Mouse (Mus musculus) cerebellum, adult 9-11 months (tissue): ENCODE results near the gene Ubash3b.

Experiments
- DNase-seq: peaks from one replicate; pipeline ENCODE4 v3.0.0; 2022

The Ubash3b gene

GRCm38 (mm10) chr9:41087831-41088383 is 73.6 kb downstream of the Ubash3b start:
- no peak for DNase-seq

DNA sequence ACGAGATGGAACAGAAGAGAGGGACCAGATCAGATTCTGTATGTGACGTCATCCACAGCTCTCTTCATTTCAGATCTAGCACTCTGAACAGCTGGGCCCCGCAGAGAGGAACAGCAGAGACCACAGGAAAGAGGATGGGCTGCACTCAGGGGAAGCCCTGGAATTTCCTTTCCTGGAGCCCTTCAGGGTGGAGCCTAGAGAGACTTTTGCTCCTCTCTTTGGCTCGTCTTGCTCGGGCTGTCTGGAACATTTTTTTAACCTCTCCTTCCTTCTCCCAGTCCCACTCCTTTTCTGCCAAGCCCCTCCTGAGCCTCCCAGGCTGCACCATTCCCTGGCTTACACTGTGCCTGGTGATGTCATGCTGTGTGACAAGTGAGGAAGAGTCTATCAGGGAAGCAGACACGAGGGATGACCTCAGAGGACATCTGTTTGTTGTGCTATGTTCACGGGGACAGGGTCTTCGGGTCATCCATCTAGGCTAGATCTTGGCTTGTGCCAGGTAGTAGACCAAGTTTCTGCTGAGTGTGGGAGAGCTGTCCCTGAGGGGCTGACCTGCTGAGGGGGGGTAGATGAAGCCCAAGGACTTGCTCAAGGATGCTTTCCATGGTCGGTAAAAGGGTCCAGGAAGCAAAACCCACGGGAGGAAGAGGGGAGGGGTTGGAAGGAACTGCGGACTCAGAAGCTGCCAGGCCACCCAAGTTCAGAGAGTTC is 77.2 kb downstream of the Ubash3b start:
- no peak for DNase-seq

DNA sequence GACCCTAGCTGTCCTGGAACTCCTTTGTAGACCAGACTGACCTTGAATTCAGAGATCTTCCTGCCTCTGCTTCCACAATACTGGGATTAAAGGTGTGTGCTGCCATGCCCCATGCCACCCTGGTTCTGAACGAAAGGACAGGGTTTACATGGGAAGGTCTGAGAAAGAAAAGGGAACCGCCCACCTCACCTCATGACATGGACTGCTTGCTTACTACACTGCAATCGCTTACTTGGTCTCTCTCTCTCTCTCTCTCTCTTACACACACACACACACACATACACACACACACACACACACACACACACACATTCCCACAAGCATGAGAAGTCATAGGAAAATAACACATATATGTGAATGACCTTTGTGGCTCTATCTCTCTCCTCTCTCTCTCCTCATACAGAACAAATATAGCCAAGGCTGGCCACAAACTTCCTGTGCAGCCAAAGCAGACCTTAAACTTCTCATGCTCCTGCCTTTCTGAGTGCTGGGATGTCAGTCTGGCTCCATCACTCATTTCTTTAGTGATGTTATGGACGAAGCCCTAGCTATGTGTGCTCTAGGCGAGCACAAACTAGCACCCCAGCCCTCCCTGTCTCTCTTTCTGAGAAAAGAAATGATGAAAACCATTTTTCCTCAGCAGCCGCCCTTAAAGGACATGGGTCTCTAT is 78.0 kb downstream of the Ubash3b start:
- no peak for DNase-seq

DNA sequence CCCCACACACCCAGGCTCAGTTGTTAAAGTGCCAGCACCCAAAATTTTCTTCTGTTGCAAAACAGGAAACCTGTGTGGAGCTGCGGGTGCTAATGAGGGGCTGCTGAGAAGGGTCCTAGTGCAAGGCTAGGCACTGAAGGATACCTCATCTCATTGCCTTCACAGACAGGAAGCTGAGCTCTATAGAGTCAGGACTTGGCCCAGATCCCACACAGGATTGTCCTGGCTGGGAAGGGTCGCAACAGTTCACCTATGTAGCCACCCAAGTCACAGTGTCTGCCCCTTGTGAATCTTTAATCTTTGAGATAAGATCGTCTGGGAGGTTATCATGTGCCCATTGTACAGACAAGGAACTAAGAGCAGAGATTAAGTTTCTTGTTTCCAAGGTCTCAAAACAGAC is 78.6 kb downstream of the Ubash3b start:
- DNase-seq: no peak

- peak; percentile 72 for DNase-seq
Observed at GRCm38 (mm10) chr9:41080877-41081276, 80.6 kb downstream of the Ubash3b start.

GRCm38 (mm10) chr9:41079428-41080155 is 81.9 kb downstream of the Ubash3b start:
- DNase-seq: no peak

GRCm38 (mm10) chr9:41078198-41078597 is 83.3 kb downstream of the Ubash3b start:
- no peak for DNase-seq

DNA sequence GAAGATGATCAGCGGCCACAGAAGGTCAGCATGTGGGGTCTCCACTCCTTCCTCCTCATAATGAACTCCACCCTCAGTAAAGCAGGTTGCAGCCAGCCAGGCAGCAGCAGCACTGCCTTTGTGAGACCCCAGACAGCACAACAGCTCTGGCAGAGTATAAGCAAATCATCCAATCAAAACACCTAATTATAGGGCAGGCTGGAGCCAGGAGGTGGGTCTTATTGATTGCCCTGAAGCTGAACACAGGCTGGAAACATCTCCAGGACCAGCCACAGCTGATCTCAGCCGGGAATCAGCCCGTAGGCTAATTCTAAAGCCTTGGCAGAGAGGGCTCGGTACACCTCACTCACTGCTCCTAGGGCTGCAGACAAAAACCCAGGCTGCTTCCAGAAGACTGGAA is 85.3 kb downstream of the Ubash3b start:
- DNase-seq: no peak

DNA sequence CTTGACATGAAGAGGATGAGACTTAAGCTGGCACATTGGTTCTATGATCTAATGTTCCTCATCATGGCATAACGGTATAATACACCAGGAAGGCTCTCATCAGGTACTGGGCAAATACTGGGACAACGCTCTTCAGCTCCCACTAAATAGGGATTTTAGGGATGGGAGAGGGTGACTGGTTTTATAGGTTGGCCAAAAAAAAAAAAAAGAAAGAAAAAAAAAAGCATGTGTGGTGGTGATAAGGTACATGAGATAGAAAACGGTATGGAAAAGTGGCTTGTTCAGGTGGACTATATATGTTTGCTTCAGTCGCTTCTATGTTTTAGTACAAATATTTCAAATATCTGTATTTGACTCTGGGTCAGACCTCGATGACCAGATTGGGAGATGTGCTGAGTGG is 86.0 kb downstream of the Ubash3b start:
- no peak for DNase-seq

DNA sequence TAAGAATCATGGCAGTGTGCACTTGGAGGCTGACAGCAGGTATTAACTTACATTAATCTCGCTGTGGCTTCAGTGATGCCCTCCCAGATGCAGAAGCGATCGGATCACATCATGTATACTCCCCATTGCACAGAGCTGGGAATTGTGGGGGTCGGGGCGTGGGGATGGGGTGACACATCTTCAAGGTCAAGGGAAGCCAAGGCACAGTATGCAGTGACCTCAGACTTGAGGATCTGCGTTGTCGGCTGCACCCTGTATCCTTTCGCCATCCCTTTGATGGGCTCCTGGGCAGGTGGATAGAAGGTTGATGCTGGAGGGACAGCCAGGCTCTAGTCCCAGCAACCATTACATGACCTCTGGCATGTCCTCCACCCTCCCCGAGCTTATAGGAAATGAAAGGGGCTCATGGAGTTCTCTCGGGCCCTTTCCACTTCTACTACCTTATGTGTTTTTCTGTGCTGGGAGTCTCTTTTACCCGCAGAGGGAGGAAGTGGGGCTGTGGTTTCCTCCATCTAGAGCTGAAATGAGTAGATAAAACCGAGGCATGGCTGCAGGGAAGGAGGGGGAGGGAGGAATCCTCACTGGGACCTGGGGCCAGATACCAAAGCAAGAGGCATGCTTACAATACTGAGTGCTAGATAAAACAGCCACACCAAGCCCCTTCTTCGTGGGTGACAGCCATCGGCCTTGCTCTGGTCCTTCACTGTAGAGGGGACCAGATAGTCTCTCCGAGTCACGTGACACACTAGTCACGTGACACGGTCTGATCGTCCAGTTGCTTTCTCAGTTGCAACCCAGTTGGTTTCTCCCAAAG is 88.1 kb downstream of the Ubash3b start:
- no peak for DNase-seq

GRCm38 (mm10) chr9:41072786-41073185 is 88.7 kb downstream of the Ubash3b start:
- no peak for DNase-seq

GRCm38 (mm10) chr9:41071906-41072511 is 89.5 kb downstream of the Ubash3b start:
- DNase-seq: no peak

GRCm38 (mm10) chr9:41070761-41071181 is 90.7 kb downstream of the Ubash3b start:
- no peak for DNase-seq

GRCm38 (mm10) chr9:41069509-41069908 is 92.0 kb downstream of the Ubash3b start:
- DNase-seq: no peak

GRCm38 (mm10) chr9:41061446-41061845 is 100.1 kb downstream of the Ubash3b start:
- no peak for DNase-seq

GRCm38 (mm10) chr9:41060617-41061016 is 100.9 kb downstream of the Ubash3b start:
- no peak for DNase-seq

DNA sequence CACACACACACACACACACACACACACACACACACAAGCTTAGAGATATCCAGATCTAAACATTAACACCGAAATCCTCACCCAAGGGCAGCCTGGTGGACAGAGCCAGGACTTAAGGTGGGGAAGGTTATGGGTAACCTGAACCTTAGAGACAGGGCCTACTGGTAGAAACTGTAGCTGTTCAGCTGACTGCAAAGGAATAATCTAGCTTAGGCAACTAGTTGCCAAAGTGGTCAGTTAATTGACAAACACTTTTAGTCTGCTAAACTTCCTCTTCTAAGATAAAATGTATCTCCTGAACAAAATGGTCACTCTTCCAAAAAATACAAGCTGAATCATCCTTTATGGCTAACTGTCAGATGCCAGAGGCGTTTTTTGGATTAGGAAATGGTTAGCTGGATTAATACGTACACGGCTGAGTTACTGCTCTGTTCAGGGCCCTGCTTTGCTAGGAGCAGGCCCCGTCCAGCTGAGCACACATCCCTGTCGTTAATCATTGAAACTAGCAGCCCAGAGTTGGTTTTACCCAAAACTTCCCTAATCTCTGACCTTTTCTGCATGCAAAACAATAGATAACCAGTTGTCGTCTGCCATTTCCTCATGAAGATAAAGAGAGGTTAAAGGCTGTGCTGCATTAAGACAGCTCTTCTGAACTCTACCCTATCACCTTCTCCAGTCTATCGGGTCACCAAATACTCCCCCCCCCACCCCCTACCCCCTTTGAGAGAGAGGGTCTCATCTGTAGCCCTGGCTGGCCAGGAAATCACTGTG is 102.5 kb downstream of the Ubash3b start:
- no peak for DNase-seq

- DNase-seq: peak; percentile 93
Observed at GRCm38 (mm10) chr9:41054166-41054565, 107.3 kb downstream of the Ubash3b start.

GRCm38 (mm10) chr9:41053478-41053877 is 108.0 kb downstream of the Ubash3b start:
- no peak for DNase-seq

GRCm38 (mm10) chr9:41051080-41051932 is 110.2 kb downstream of the Ubash3b start:
- no peak for DNase-seq
